Mouse (Mus musculus) thymus, adult 2 months (tissue): ENCODE measurements around the gene Dync1i2.

Experiments
- CTCF ChIP-seq: fragments of 200-500 bp; IDR thresholded peaks from 2 replicates; pipeline ENCODE4 v1.5.1; 2012; ENCODE audit warnings: mild to moderate bottlenecking, control low read depth, low read length, moderate library complexity, borderline replicate concordance; ENCODE audit not compliant: control insufficient read depth, poor library complexity, insufficient read depth; ENCODE audit errors: extremely low read depth
- POLR2A ChIP-seq: fragments of 200-500 bp; IDR thresholded peaks from 2 replicates; pipeline ENCODE4 v1.6.1; 2012; ENCODE audit warnings: mild to moderate bottlenecking, low read length, control low read depth, moderate library complexity; ENCODE audit not compliant: control insufficient read depth, poor library complexity, insufficient read depth; ENCODE audit errors: extremely low read depth

- TF ChIP-seq CTCF (no peak), POLR2A (no peak)
Measured at GRCm38 (mm10) chr2:71243058-71243672, 31.7 kb downstream of the Dync1i2 start.
